Mouse (Mus musculus) forebrain, embryonic 11.5 days (tissue): ENCODE data around the gene Dock4. TPM values are rescaled to one million over a fixed set of nuclear protein-coding genes. Genes with fewer than 3 reads are reported as not detected.

Experiments
- ATAC-seq: fragments of 200-750 bp; cut with Nextera tagmentation; replicated peaks from 2 replicates; pipeline ENCODE4 v1.8.0; 2017; ENCODE audit warnings: moderate TSS enrichment; ENCODE audit not compliant: low FRiP score
- DNase-seq: peaks from one replicate; pipeline ENCODE4 v3.0.0-alpha.2; 2017; ENCODE audit warnings: low spot score
- H3K27ac ChIP-seq: fragments of 300-500 bp; sonication (generic); 2 replicates; pipeline ENCODE4 v1.5.1; 2014; ENCODE audit warnings: low read depth, low read length
- H3K27me3 ChIP-seq: fragments of 300-500 bp; sonication (generic); 2 replicates; pipeline ENCODE4 v1.6.1; 2014; ENCODE audit warnings: mild to moderate bottlenecking, low read length, mixed read lengths; ENCODE audit not compliant: control insufficient read depth, insufficient read depth
- H3K36me3 ChIP-seq: fragments of 300-500 bp; sonication (generic); 2 replicates; pipeline ENCODE4 v1.6.1; 2014; ENCODE audit warnings: mild to moderate bottlenecking, low read length, moderate library complexity, mixed read lengths; ENCODE audit not compliant: control insufficient read depth, insufficient read depth
- H3K4me1 ChIP-seq: fragments of 300-500 bp; sonication (generic); replicated peaks from 2 replicates; pipeline ENCODE4 v1.6.1; 2014; ENCODE audit warnings: low read length, mixed read lengths; ENCODE audit not compliant: control insufficient read depth, insufficient read depth
- H3K4me2 ChIP-seq: fragments of 300-500 bp; sonication (generic); 2 replicates; pipeline ENCODE4 v1.6.1; 2014; ENCODE audit warnings: low read depth, mild to moderate bottlenecking, low read length, moderate library complexity, mixed read lengths; ENCODE audit not compliant: severe bottlenecking
- H3K4me3 ChIP-seq: fragments of 300-500 bp; sonication (generic); 2 replicates; pipeline ENCODE4 v1.5.1; 2014; ENCODE audit warnings: low read depth, low read length
- H3K9ac ChIP-seq: fragments of 300-500 bp; sonication (generic); 2 replicates; pipeline ENCODE4 v1.6.1; 2014; ENCODE audit warnings: low read length
- H3K9me3 ChIP-seq: fragments of 300-500 bp; sonication (generic); 2 replicates; pipeline ENCODE4 v1.6.1; 2016; ENCODE audit warnings: low read length, mixed read lengths; ENCODE audit not compliant: control insufficient read depth
- WGBS: fragments of 180-500 bp; shearing (Covaris S2); extraction: QIAGEN DNeasy Blood & Tissue Kit; methylation state at CpG from one replicate; pipeline ENCODE4 v1.1.7; 2014; 5-methylcytosine and 5-hydroxymethylcytosine counted together
- polyA plus RNA-seq: library from polyadenylated mRNA; unstranded; fragments of >200 nt; fragmentation: Nextera tagmentation; extraction: Ambion mirVana; gene quantifications from 2 replicates; pipeline ENCODE4 v1.2.1, GENCODE M21; 2014

The Dock4 gene
- polyA plus RNA-seq, 1 experiment from 2014 or later, result 18.7 TPM

- peaks cover 5% of the 10 kb centered on the region; the same call in 1 of the 2 replicates for H3K4me1 ChIP-seq
- no peak for ATAC-seq
- 76% methylated on average over 5 of the region's 5 CpGs for WGBS
- no peak overlapping the region for H3K27ac ChIP-seq
- no peaks in the 10 kb centered on the region for H3K27me3 ChIP-seq
- no peaks in the 10 kb centered on the region for H3K9me3 ChIP-seq
- no peak overlapping the region for H3K4me3 ChIP-seq
- H3K36me3 ChIP-seq, result no peaks in the 10 kb centered on the region
- no peak overlapping the region for H3K9ac ChIP-seq
- DNase-seq, result no peak
- H3K4me2 ChIP-seq, result no peak overlapping the region
These were observed 23.3 kb downstream of the Dock4 start for GRCm38 (mm10) chr12:40469009-40469408.

- H3K9ac ChIP-seq, result no peak overlapping the region
- no peaks in the 10 kb centered on the region for H3K9me3 ChIP-seq
These were observed 26.1 kb downstream of the Dock4 start for GRCm38 (mm10) chr12:40471649-40472399.

GRCm38 (mm10) chr12:40473709-40474108, 28.0 kb downstream of the Dock4 start:
- WGBS, result 69% methylated on average over 2 of the region's 2 CpGs
- Histone ChIP-seq H3K4me1 (peaks cover 2% of the 10 kb centered on the region; the same call in 1 of the 2 replicates), H3K9ac (no peak overlapping the region), H3K4me3 (no peak overlapping the region), H3K36me3 (no peaks in the 10 kb centered on the region), H3K27ac (no peak overlapping the region), H3K27me3 (no peaks in the 10 kb centered on the region), H3K9me3 (no peaks in the 10 kb centered on the region), H3K4me2 (no peak overlapping the region)
- ATAC-seq, result no peak
- DNase-seq, result no peak

More at GRCm38 (mm10) chr12:40471649-40472399, 26.1 kb downstream of the Dock4 start:
- DNase-seq, result no peak
- 70% methylated on average over 11 of the region's 11 CpGs for WGBS
- H3K4me2 ChIP-seq, result no peak overlapping the region
- no peaks in the 10 kb centered on the region for H3K27me3 ChIP-seq
- no peak for ATAC-seq
- H3K36me3 ChIP-seq, result no peaks in the 10 kb centered on the region
- H3K4me3 ChIP-seq, result no peak overlapping the region
- no peak overlapping the region for H3K27ac ChIP-seq
- no peaks in the 10 kb centered on the region; the same call in 1 of the 2 replicates for H3K4me1 ChIP-seq

- Histone ChIP-seq H3K9me3 (no peaks in the 10 kb centered on the region), H3K4me3 (no peak overlapping the region), H3K4me2 (no peak overlapping the region), H3K4me1 (peaks cover 2% of the 10 kb centered on the region; the same call in 1 of the 2 replicates), H3K27ac (no peak overlapping the region), H3K27me3 (no peaks in the 10 kb centered on the region), H3K9ac (no peak overlapping the region), H3K36me3 (no peaks in the 10 kb centered on the region)
- WGBS, result 55% methylated on average over 8 of the region's 8 CpGs
- DNase-seq, result no peak
- ATAC-seq, result no peak
These were observed 32.1 kb downstream of the Dock4 start for GRCm38 (mm10) chr12:40477621-40478452.

GRCm38 (mm10) chr12:40484224-40484623, 38.5 kb downstream of the Dock4 start:
- no peaks in the 10 kb centered on the region for H3K36me3 ChIP-seq
- WGBS, result 23% methylated on average over 3 of the region's 3 CpGs
- H3K9me3 ChIP-seq, result no peaks in the 10 kb centered on the region
- H3K27ac ChIP-seq, result no peak overlapping the region
- no peak overlapping the region for H3K4me2 ChIP-seq
- peaks cover 2% of the 10 kb centered on the region; the same call in 1 of the 2 replicates for H3K4me1 ChIP-seq
- no peak for DNase-seq
- no peak overlapping the region for H3K4me3 ChIP-seq
- H3K9ac ChIP-seq, result no peak overlapping the region
- H3K27me3 ChIP-seq, result no peaks in the 10 kb centered on the region
- ATAC-seq, result no peak

- no peaks in the 10 kb centered on the region for H3K36me3 ChIP-seq
These were observed 39.5 kb downstream of the Dock4 start for GRCm38 (mm10) chr12:40485210-40485609.

GRCm38 (mm10) chr12:40486047-40486837, 40.5 kb downstream of the Dock4 start:
- Histone ChIP-seq H3K36me3 (no peaks in the 10 kb centered on the region), H3K4me2 (no peak overlapping the region), H3K4me3 (no peak overlapping the region), H3K4me1 (peaks cover 2% of the 10 kb centered on the region; the same call in 1 of the 2 replicates), H3K9ac (no peak overlapping the region), H3K27me3 (no peaks in the 10 kb centered on the region), H3K27ac (no peak overlapping the region), H3K9me3 (no peaks in the 10 kb centered on the region)
- ATAC-seq, result no peak
- no peak for DNase-seq
- WGBS, result 38% methylated on average over 12 of the region's 12 CpGs

More at GRCm38 (mm10) chr12:40485210-40485609, 39.5 kb downstream of the Dock4 start:
- no peak overlapping the region for H3K27ac ChIP-seq
- H3K4me2 ChIP-seq, result no peak overlapping the region
- H3K27me3 ChIP-seq, result no peaks in the 10 kb centered on the region
- H3K4me1 ChIP-seq, result peaks cover 2% of the 10 kb centered on the region; the same call in 1 of the 2 replicates
- H3K9ac ChIP-seq, result no peak overlapping the region
- no peak for DNase-seq
- H3K9me3 ChIP-seq, result no peaks in the 10 kb centered on the region
- WGBS, result 85% methylated on average over 1 of the region's 1 CpGs
- no peak overlapping the region for H3K4me3 ChIP-seq
- ATAC-seq, result no peak

- Histone ChIP-seq H3K9ac (no peak overlapping the region), H3K9me3 (no peaks in the 10 kb centered on the region), H3K4me1 (no peaks in the 10 kb centered on the region; the same call in 1 of the 2 replicates), H3K36me3 (no peaks in the 10 kb centered on the region), H3K27ac (no peak overlapping the region), H3K4me2 (no peak overlapping the region), H3K4me3 (no peak overlapping the region), H3K27me3 (no peaks in the 10 kb centered on the region)
- ATAC-seq, result no peak
- DNase-seq, result no peak
- 85% methylated on average over 11 of the region's 11 CpGs for WGBS
These were observed 50.6 kb downstream of the Dock4 start for GRCm38 (mm10) chr12:40496387-40496786.
